Mouse (Mus musculus) neutrophil, adult 59 days (primary cell): ENCODE data around the gene Synpo2. TPM values are rescaled to one million over a fixed set of nuclear protein-coding genes. Genes with fewer than 3 reads are reported as not detected.

Experiments
- total RNA-seq, 2 experiments: library from RNA; stranded (reverse); gene quantifications; 1 replicate in 1 of 2; 2 replicates in 1 of 2; pipeline ENCODE4 v1.2.4; 2023

Gene Synpo2
- total RNA-seq: not detected

DNA sequence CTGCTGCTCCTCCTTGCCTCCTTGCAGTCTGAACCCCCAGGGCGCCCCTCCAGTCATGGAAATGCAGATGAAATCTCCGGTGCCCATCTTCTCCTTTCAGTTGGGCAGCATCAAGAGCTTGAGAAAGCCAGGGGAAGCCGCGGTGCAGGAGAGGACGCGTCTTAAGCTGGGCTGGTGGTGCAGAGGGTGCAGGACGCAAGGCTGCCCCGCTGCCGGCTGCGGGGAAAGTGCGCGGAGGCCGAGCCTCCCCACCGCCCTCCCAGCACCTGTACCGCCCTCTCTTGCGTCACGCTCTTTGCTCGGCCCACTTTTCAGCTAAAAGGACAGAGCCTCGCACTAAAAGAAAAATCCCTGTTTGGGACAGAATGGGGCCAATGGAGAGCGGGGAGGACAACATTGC, at the start of gene Synpo2:
Synpo2 (minus strand) TSS at position 229 of the 400 bp plus-strand sequence.

DNA sequence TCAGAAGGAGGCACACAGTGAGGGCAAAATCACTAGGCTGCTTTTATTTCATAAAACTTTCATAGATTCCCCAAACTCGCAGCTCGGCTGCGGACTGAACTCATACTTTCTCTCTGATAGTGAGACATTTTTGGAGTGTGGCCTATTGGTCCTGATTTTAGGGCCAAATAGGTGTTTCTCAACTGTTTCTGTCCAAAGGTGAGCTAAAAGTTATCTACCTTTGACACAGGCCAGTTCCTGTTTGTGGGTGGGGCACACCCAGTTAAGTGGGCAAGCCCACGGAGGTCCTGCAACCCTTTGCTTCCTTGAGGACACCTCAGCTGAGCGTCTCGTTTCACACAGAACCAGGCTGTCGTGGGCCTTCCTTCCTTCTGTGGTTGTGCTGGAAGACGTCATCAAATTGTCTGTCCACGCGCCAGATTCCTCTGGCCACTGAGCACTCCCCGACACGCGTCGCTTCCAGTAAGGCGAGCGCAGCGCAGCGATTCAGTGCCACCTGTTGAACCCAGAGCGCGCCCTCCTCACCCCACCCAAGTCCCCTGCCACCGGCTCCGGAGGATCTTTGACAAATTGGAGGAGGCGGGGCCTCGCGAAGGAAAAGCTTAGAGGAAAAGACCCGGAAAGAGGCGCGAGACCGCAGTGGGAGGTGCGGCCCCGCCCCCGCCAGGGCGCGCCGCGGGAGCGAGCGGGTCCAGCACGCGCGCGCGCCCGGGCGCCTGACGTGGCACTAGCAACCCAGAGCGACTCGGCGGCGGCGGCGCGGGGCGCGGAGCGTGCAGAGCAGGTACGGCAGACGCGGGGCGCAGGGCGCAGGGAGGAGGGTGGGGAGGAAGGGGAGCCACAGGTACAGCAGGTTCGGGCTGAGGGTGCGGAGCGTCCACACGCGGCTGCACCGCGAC, 31.1 kb upstream of the Synpo2 start, which contains the start of gene Sec24d:
Sec24d (plus strand) TSS at position 703 of the 899 bp plus-strand sequence.

GRCm38 (mm10) chr3:123034752-123035151, 201.2 kb downstream of the Synpo2 start, which contains the start of gene Myoz2:
TSS of gene Myoz2 (minus strand) at chr3:123035015.

Other genes starting within 250 kb of the Synpo2 start
- not detected for gene Myoz2, start 201.1 kb downstream of the Synpo2 start, total RNA-seq
- 10 to 100 TPM; 14.8 to 16.3 TPM for gene Sec24d, start 31.3 kb upstream of the Synpo2 start, total RNA-seq
- 10 to 100 TPM; 11.2 to 11.6 TPM for gene Mettl14, start 150.0 kb upstream of the Synpo2 start, total RNA-seq
- not detected for gene Prss12, start 210.8 kb upstream of the Synpo2 start, total RNA-seq